Mouse (Mus musculus) limb, embryonic 13.5 days (tissue): ENCODE data around the gene 1700021F05Rik. TPM values are rescaled to one million over a fixed set of nuclear protein-coding genes. Genes with fewer than 3 reads are reported as not detected.

Source experiments
- ATAC-seq: fragments of 200-750 bp; cut with Nextera tagmentation; 2 replicates; pipeline ENCODE4 v1.8.0; 2017; ENCODE audit warnings: low read depth, moderate number of reproducible peaks, moderate TSS enrichment; ENCODE audit not compliant: low FRiP score
- H3K27ac ChIP-seq: fragments of 300-500 bp; sonication (generic); 2 replicates; pipeline ENCODE4 v1.5.1; 2015; ENCODE audit warnings: inconsistent platforms, mild to moderate bottlenecking, moderate library complexity
- H3K27me3 ChIP-seq: fragments of 300-500 bp; sonication (generic); 2 replicates; pipeline ENCODE4 v1.6.1; 2015; ENCODE audit warnings: mild to moderate bottlenecking, inconsistent platforms
- H3K36me3 ChIP-seq: fragments of 300-500 bp; sonication (generic); 2 replicates; pipeline ENCODE4 v1.6.1; 2015; ENCODE audit warnings: inconsistent platforms, mild to moderate bottlenecking, moderate library complexity
- H3K4me1 ChIP-seq: fragments of 300-500 bp; sonication (generic); 2 replicates; pipeline ENCODE4 v1.6.1; 2015; ENCODE audit warnings: inconsistent platforms
- H3K4me2 ChIP-seq: fragments of 300-500 bp; sonication (generic); replicated peaks from 2 replicates; pipeline ENCODE4 v1.6.1; 2015; ENCODE audit warnings: inconsistent platforms, mild to moderate bottlenecking, moderate library complexity
- H3K4me3 ChIP-seq: fragments of 300-500 bp; sonication (generic); 2 replicates; pipeline ENCODE4 v1.5.1; 2015; ENCODE audit warnings: moderate library complexity, mild to moderate bottlenecking, inconsistent platforms
- H3K9ac ChIP-seq: fragments of 300-500 bp; sonication (generic); 2 replicates; pipeline ENCODE4 v1.6.1; 2015; ENCODE audit warnings: mild to moderate bottlenecking, inconsistent platforms
- H3K9me3 ChIP-seq: fragments of 300-500 bp; sonication (generic); 2 replicates; pipeline ENCODE4 v1.6.1; 2016; ENCODE audit warnings: inconsistent platforms
- WGBS: fragments of 180-500 bp; shearing (Covaris S2); methylation state at CpG from one replicate; pipeline ENCODE4 v1.1.7; 2015; 5-methylcytosine and 5-hydroxymethylcytosine counted together
- polyA plus RNA-seq: library from polyadenylated mRNA; unstranded; fragments of >200 nt; fragmentation: Nextera tagmentation; extraction: Ambion mirVana; gene quantifications from 2 replicates; pipeline ENCODE4 v1.2.1, GENCODE M21; 2015

The 1700021F05Rik gene
- polyA plus RNA-seq, 1 experiment from 2014 or later, result 53.8 TPM

- Histone ChIP-seq H3K4me1 (peaks cover 47% of the 10 kb centered on the region), H3K9me3 (no peaks in the 10 kb centered on the region), H3K9ac (peak within 1 kb of the TSS; percentile 95), H3K27me3 (no peaks in the 10 kb centered on the region), H3K4me3 (peak within 1 kb of the TSS; percentile 63), H3K27ac (peak within 1 kb of the TSS; percentile 99), H3K36me3 (no peaks in the 10 kb centered on the region), H3K4me2 (peak within 1 kb of the TSS; percentile 78)
- under 1% methylated on average over 68 of the region's 101 CpGs for WGBS
- peak; percentile 73 for ATAC-seq
Observed at GRCm38 (mm10) chr10:43478751-43479435, 61.9 kb downstream of the 1700021F05Rik start, which contains the start of gene Bend3. TSS of gene Bend3 (plus strand) at chr10:43478831.

GRCm38 (mm10) chr10:43477865-43478681 lies 62.7 kb downstream of the 1700021F05Rik start:
- Histone ChIP-seq H3K27ac (peak overlapping the region; percentile 99), H3K4me1 (peaks cover 40% of the 10 kb centered on the region), H3K27me3 (no peaks in the 10 kb centered on the region), H3K36me3 (no peaks in the 10 kb centered on the region), H3K9ac (peak overlapping the region; percentile 95), H3K4me3 (peak overlapping the region; percentile 63), H3K4me2 (peak overlapping the region; percentile 78), H3K9me3 (no peaks in the 10 kb centered on the region)
- under 1% methylated on average over 42 of the region's 42 CpGs for WGBS
- ATAC-seq, result peak; percentile 55

GRCm38 (mm10) chr10:43477459-43477858 lies 63.3 kb downstream of the 1700021F05Rik start:
- ATAC-seq, result no peak
- Histone ChIP-seq H3K4me2 (peak overlapping the region; percentile 78), H3K36me3 (no peaks in the 10 kb centered on the region), H3K4me1 (peaks cover 34% of the 10 kb centered on the region), H3K27me3 (no peaks in the 10 kb centered on the region), H3K9ac (peak overlapping the region; percentile 95), H3K4me3 (peak overlapping the region; percentile 63), H3K27ac (no peak overlapping the region), H3K9me3 (no peaks in the 10 kb centered on the region)
- WGBS, result 11% methylated on average over 9 of the region's 9 CpGs

GRCm38 (mm10) chr10:43475376-43475775 lies 65.4 kb downstream of the 1700021F05Rik start:
- Histone ChIP-seq H3K9me3 (no peaks in the 10 kb centered on the region), H3K4me1 (peaks cover 13% of the 10 kb centered on the region), H3K4me3 (no peak overlapping the region), H3K4me2 (no peak overlapping the region), H3K36me3 (no peaks in the 10 kb centered on the region), H3K27me3 (no peaks in the 10 kb centered on the region), H3K27ac (no peak overlapping the region), H3K9ac (no peak overlapping the region)
- 50% methylated on average over 4 of the region's 4 CpGs for WGBS
- no peak for ATAC-seq

Other genes starting within 250 kb of the 1700021F05Rik start
- 4.8 and 5.1 TPM in 2 replicates for gene Bend3, start 62.2 kb downstream of the 1700021F05Rik start, polyA plus RNA-seq
- gene Gm9803, start 16.9 kb downstream of the 1700021F05Rik start, polyA plus RNA-seq, result 13.7 and 19.6 TPM in 2 replicates
- gene Cd24a, start 37.3 kb upstream of the 1700021F05Rik start, polyA plus RNA-seq, result 403 and 448 TPM in 2 replicates